ENCODE assay signal across 16 mouse cellular contexts in the genomic region with DNA sequence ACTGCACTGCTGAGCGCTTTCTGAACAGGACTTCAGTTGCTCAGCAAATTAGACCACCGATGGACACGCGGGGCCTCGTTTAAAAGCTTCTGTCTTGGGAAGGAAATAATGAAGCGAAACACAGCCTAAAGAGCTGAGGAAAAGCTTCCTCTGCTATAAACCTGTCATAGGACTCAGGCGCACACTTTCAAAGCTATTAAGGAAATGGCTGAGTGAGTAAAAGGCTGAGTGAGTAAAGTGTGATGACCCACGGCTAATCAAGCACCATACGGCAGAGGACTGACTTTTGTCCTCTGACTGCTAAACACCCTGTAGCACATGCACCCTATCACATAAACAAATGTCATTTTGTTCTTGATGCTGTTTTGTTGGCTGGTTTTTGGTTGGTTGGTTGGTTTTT. TPM values are rescaled to one million over a fixed set of nuclear protein-coding genes. Genes with fewer than 3 reads are reported as not detected.
"Had no signal": no experiment of that assay in that cellular context is flagged by ENCODE, and none has a peak within 500 bp of the region (broad histone marks: within the 10 kb centered on the region; RNA-seq: fewer than 3 reads in every experiment).

No protein-coding gene starts in this region.

- H3K4me1 ChIP-seq: midbrain, embryonic 15.5 days; stomach, embryonic 15.5 days had no signal

- ATAC-seq: midbrain, embryonic 15.5 days had no signal

- H3K27me3 ChIP-seq: limb, embryonic 12.5 days; midbrain, embryonic 15.5 days; neural tube, embryonic 12.5 days; stomach, embryonic 15.5 days had no signal

- H3K36me3 ChIP-seq: limb, embryonic 12.5 days; midbrain, embryonic 15.5 days; neural tube, embryonic 12.5 days; stomach, embryonic 15.5 days had no signal

- H3K9ac ChIP-seq: limb, embryonic 12.5 days; liver, embryonic 14.5 days; midbrain, embryonic 15.5 days; neural tube, embryonic 12.5 days; stomach, embryonic 15.5 days had no signal

- H3K27ac ChIP-seq: left cerebral cortex, adult 2 months; limb, embryonic 12.5 days; liver, embryonic 14.5 days; midbrain, embryonic 15.5 days; neural tube, embryonic 12.5 days; stomach, embryonic 15.5 days had no signal

- H3K9me3 ChIP-seq: midbrain, embryonic 15.5 days; stomach, embryonic 15.5 days had no signal

- H3K4me3 ChIP-seq: left cerebral cortex, adult 2 months; limb, embryonic 12.5 days; midbrain, embryonic 15.5 days; neural tube, embryonic 12.5 days; stomach, embryonic 15.5 days had no signal

- H3K4me2 ChIP-seq: limb, embryonic 12.5 days; midbrain, embryonic 11.5 days; midbrain, embryonic 15.5 days; neural tube, embryonic 12.5 days; stomach, embryonic 15.5 days had no signal

- DNase-seq: kidney, adult 18-20 months; kidney, postnatal 10 days; lung, adult 18-20 months; lung, postnatal 10 days; lung, postnatal 4 days; right cerebral cortex, postnatal 14 days; thymus, adult 2 months; thymus, postnatal 25 days had no signal

RNA-seq across cellular contexts. Expression of a gene that starts 31.7 kb away (rescaled TPM):
- polyA plus RNA-seq: liver, adult 2 months had no signal
